Mouse (Mus musculus) cerebellum, adult (tissue): ENCODE results near the gene Helq.

Experiments
- ATAC-seq: cut with Nextera tagmentation; 2 replicates; pipeline ENCODE4 v1.9.2; 2017; ENCODE audit warnings: mild to moderate bottlenecking, moderate library complexity, mixed read lengths; ENCODE audit not compliant: insufficient number of reproducible peaks, low FRiP score, low TSS enrichment

Gene Helq

DNA sequence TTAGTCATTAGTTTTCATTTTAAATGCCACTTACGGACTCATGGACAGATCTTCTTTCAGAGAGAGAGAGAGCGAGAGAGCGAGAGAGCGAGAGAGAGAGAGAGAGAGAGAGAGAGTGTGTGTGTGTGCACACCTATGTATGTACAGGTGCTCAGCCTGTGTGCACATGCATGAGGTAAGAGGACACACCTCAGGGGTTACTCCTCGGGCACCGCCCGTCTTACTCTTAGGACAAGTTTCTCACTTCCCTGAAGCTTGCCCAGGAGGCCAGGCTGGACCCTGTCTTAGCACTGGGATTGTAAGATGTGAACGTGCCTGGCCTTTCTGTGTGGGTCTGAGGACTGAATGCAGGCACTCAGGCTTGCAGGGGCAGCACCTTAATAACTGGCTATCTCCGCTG is 10.9 kb downstream of the Helq start:
- ATAC-seq: no peak

DNA sequence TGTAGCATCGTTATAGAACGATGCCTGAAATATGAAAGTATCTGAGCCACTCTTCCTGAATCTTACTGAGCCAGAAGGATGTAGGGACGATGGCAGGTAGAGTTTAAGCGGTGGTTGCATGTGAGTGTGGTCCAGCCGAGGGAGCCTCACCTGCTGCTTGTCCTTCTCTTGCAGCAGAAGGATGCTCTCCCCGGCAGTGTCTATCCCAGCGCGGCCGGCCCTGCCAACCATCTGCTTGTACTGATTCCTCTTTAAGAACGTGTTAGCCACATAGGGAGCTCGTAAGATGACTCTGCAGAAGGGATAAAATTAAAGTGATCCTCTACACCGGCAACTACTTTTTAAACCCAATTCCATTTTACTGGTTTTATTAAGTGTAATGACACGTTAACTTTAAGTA is 19.4 kb downstream of the Helq start:
- no peak for ATAC-seq

DNA sequence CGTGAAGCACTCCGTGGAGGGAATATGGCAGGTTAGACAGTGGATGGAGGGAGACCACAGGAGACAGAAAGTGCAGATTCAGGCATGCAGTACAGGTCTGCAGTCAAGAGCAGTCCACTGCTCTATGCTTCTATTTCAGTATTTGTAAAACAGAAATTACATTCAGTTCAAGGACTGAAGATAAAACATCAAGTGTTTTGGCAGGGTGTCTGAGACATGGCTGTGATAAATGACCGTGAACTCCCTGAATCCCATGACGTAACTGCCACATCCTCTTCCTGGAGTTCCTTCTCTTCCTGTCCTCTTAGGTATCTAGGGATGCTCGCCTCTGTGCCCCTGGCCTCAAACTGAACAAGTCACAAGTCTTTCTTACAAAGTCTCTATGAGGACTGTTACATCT is 21.5 kb downstream of the Helq start:
- ATAC-seq: no peak

DNA sequence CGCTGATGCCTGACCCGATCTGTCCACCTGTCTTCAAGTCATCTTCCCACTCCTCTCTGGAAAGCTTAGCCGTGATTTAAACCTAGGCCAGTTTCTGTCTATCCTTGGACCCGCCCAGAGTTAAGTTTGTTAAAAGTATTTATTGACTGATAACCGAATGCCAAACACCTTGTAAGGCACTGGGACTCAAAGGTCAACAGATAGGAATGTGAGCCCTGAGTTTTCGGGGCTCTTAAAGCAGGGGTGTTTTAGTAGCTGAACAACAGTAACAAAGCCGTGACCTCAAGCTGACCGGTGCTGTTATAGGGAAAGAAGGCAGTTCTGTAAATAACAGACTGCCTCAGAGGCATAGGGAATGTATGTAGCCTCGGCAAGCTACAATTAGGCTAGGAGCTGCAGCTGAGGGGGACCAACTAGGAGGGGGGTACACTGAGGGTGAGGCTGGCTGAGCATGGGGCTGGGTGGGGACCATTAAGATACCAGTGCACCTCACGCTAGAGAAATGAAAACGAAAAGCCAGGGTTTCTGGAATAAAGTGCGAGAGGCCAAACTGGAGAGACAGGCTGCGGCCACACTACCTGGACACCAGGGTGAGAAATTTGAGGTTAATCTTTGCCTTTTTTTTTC is 22.5 kb downstream of the Helq start:
- ATAC-seq: no peak

DNA sequence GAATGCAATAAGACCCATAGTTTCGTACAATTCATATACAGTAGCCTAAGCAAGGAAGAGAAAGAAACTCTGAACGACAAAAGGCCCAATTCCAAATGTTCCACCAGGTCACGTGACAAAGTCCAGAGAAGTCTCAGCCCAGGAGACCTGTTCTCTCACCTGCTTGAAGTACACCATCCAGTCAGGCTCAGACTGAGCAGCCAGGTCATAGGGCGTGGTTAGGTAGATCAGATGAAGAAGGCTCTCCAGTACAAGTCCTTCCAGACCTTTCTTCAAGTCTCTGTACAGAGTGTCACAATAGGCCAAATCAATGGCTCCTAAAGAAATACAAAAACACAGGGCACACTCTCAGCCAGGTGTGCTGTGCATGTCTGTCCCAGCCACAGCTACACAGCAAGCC is 26.8 kb downstream of the Helq start:
- ATAC-seq: no peak

DNA sequence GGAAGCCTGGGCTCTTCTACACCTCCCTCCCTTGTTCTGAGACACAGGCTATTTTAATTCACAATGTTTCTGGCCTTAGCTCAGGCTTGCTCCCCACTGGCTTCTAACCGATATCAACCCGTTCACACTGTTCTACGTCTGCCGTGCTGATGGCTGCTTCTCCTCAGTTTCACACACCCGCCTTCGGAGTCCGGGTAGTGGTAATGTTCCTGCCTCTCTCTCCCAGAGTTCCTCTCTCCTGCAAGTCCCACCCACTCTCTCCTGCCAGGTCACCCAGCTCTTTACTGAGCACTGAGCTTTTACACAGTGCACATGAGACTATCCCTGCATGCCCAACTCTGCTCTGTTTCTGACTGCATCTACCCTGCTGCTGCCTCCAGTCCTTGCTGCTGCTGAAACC is 32.4 kb downstream of the Helq start:
- ATAC-seq: no peak

DNA sequence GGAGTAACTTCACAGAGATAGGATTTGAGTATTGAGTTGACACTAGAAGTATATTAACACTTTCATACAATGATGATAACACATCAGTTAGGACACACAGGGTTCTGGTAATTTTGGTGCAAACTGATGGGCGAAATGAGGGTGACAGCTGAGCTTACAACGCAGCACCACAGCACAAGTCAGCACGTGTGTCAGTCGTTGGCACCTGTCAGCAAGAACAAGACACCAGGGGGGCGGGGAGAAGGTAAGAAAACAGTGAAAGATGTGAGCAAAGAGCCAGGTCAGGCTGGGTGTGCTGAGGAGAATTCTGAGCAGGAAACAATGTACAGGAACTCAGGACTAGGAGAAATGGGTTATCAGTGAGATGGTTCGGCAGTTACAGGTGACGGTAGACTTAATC is 36.7 kb downstream of the Helq start:
- ATAC-seq: no peak

DNA sequence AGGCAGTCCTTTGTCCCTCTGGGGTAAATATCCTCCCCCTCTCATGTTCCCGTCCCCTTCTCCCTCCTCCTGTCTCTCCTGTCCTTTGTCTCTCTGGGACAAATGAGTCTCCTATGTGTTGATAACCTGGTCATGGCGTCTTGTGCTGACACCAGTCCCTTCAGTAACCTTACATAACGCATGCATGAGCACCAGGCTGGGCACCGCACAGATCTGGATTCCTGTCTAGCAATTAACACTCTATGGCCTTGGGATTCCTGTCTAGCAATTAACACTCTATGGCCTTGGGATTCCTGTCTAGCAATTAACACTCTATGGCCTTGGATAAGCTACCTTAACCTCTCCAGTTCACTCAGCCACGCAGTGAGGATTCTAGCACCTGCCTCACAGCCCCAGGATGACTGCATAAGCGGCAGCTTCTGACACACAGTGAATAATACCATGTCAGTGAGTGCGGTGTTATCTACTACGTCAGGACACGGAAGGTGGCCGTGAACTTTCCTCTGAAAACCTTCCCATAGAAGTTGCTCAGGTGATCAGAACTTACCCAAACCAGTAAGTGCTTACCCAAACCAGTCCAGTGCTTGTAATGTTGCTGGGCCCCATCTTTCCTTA is 38.2 kb downstream of the Helq start:
- ATAC-seq: no peak

DNA sequence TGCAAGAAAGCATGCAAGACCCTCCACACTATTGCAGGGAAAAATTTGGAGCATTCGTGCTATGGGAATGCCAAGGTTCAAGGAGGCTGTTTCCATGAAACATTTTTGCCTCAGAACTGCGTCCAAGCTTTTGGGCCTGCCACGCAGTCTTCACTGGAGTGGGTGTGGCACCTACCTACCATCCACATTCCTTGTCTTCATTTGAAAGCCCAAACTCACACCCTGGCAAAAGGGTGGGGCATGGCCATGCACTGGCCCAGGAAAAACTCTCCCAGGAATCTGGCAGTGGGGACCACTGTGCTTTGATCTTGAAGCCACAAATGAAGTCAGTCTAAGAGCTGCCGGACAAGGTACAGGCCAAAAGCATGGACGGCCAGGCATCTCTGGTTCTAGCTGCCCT is 40.3 kb downstream of the Helq start:
- no peak for ATAC-seq

DNA sequence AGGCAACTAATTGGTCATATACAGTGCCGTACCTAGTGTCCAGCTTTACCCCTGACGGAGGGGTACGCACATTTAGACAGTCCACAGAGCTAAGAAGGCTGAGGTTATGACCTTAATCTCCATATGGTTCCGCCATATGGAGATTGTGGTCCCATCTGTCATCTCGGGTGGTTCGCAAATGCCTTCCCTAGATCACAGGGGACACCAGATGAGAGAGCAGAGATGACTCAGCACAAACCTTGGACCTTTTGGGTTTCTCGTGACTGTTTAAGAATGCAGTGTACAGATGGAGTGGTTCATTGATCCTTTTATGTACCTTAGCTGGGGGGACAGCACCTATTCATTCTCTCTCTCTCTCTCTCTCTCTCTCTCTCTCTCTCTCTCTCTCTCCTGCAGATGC is 45.0 kb downstream of the Helq start:
- ATAC-seq: no peak

DNA sequence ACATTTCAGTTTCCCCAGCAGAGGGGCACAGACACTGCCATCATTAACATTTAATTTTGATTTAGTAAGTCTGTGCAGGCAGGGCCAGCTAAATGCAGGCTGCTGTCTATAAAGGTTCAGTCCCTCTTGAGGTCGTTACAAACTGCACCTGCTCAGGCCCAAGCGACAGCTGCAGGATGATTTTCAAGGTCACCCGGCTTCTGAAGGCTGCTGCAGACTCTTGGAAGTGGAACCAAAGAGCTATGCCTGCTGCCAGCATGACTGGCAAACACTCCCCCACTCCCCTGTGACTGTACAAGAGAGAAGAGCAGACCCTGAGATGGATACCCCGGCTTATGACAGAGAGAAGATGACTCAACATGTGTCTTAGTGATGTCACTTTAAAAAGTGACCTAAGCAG is 46.7 kb downstream of the Helq start:
- ATAC-seq: no peak

DNA sequence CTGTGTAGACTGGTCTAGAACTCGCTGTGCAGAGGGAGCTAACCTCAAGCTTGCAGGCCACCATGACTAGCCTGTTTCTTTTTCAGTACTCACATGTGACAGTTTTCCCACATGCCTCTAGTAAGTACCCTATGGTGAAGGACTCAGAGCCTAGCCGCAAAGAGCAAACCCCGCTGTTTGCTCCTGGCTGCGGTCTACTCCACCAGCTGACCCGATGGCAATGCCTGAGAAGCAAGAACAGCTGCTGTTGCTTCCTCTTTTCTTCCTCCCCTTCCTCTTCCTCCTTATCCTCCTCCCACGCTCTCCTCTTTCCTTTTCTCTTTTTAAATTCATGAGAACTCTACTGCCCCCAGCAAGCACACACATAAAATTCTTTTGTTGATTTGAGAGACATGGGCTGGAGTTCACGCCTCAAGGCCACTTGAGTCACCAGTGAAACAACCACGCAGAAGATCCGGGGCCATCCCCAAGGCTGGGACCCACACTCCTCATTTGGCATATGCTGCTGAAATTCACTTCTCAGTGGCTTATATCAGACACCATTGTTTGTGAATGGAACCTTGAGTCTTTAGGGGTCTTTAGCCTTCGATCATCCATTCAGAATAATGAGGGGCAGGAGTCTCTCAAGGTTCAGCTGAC is 47.7 kb downstream of the Helq start:
- ATAC-seq: no peak

DNA sequence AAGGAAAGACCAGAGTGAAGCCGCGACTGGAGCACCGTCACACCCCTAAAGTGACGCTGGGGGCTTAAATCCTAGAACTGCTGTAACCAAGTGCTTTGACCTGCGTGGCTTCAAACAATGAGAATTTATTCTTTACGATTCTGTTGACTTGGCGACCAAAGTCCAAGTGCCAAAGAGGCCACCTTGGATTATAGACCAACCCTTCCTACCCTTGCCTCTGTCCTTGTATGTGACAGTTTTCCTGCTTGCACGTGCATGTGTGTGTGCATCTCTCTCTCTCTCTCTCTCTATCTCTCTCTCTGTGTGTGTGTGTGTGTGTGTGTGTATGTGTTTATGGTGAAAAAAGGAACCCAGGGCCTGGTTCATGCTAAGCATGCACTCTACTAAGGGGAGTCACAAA is 59.6 kb downstream of the Helq start:
- no peak for ATAC-seq

DNA sequence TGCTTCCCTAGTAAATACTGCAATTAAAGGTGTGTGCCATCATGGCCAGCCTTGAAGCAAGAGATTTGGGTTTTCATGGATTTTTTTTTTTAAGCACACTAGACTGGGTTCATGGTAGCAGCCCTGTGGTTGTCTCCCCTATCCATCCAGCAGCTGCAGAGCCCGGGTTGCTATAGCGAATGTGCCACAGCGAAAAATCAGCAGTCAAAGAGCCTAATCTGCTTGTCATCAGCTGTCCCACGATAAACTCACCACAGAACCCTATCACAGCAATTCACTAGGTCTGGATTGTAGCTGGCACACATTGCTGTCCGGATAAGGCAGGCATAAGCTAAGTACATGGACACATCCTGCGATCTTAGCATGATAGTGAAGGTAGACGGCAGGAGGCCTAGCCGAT is 61.5 kb downstream of the Helq start:
- ATAC-seq: no peak

DNA sequence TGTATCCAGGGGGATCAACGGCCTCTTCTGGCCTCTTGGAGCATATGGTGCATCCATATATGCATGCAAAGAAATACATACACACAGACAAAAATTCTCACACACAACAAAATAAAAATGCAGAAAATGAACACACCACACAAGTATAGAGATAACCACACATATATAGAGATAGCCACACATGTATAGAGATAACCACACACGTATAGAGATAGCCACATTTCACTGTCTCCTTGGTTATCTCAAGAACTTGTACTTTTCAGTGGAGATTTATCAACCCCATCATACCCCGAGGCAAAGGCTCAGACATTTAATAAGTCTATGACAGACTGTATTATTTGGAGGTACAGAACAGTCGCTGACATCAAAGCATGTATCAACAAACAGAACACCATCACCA is 63.9 kb downstream of the Helq start:
- ATAC-seq: no peak

DNA sequence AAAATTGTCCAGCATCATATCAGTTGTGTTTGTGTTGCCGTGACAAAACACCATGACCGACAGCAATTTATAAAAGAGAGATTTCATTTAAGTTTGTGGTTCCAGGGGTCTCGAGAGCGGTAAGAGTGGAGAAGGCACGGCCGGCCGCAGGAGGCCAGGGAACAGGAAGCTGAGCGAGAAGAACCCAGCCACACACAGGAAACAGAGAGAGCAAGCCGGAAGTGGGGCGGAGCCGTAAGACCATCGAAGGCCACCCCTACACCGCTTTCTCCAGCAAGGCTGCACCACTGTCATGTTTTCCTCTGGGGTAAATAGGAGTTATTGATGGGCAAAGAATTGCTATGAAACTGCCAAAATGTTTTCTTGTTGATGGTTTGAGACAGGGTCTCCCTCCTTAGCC is 69.6 kb downstream of the Helq start:
- no peak for ATAC-seq

DNA sequence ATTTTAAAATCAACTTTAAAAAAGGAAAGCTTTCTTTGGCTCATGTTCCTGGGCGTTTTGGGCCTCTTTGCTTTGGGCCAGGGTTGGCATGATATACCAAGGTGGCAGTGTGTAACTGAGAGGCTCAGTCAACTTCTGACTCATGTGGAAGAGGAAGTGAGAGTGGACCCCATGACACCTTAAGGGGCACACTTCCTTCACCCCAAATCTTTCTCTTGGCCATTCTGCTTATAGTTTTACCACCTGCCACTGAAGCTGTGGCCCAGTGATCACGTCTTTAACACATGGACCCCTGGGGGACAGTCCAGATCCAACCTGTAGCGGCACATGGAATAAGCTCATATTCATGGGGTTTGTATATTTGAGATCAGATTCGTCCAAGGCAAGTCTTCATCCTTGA is 72.4 kb downstream of the Helq start:
- no peak for ATAC-seq

DNA sequence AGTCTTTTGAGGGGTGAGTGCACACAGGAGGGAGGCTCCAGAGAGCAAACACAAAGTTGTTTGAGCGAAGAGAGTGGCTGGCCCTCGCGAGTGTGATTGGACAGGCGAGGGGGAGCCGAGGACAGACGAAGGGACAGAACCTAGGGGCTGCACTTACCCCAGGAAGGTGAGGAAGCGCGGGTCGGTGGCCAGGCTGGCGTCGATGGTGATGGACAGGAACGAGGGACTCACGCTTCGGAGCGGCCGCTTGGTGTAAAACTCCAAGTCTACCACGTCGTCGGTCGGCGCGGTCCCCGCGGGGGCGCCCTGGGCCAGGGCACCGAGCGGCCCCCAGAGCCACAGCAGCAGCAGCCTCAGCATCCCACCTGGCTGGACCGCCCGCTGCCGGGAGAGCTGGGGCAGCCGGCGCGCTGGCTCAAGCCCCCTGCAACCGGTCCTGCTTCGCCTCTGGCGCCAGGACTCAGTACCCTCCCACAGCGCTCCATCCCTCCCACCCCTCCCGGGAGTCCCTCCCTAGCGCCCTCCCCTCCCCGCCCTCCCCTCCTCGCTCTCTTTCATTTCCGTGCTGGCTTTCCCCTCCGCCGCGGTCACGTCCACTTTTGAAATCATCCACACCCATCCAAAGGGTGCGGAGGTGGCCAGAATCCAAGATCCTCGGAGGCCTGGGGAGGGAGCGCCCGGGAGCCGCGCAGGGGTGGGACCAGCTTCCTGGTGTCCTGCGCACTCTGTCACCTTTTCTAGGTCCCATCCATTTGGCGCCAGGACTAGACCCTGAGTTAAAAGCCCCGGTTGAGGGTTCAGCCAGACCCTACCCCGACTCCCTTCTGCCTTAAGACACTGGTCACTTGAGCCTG is 78.9 kb downstream of the Helq start, which contains the start of gene Hpse:
Gene Hpse, minus strand, starts transcription at position 482 of the 854 bp plus-strand sequence.
- ATAC-seq: no peak

DNA sequence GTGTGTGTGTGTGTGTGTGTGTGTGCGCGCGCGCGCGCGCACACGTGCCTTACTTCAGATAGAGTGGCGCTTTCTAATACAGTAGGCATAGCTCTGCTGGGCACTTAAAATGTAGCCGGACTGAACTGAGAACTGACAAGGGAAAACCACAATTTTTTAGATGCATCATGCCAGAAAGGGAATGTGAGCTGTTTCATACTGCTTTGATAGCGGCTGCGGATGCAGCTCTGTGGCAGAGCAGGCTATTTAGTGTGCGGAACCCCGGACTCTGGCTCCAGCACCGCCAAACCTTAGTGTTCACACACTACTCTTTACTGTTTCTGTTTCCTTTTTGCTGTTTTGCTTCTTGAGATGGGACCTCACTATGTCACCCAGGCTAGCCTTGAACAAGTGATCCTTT is 81.6 kb downstream of the Helq start:
- no peak for ATAC-seq
